Mouse (Mus musculus): ENCODE measurements around the gene Ssbp3. TPM values are rescaled to one million over a fixed set of nuclear protein-coding genes. Genes with fewer than 3 reads are reported as not detected.

The Ssbp3 gene
- polyA plus RNA-seq, 1 experiment from 2014 or later = 81.5 TPM

DNA sequence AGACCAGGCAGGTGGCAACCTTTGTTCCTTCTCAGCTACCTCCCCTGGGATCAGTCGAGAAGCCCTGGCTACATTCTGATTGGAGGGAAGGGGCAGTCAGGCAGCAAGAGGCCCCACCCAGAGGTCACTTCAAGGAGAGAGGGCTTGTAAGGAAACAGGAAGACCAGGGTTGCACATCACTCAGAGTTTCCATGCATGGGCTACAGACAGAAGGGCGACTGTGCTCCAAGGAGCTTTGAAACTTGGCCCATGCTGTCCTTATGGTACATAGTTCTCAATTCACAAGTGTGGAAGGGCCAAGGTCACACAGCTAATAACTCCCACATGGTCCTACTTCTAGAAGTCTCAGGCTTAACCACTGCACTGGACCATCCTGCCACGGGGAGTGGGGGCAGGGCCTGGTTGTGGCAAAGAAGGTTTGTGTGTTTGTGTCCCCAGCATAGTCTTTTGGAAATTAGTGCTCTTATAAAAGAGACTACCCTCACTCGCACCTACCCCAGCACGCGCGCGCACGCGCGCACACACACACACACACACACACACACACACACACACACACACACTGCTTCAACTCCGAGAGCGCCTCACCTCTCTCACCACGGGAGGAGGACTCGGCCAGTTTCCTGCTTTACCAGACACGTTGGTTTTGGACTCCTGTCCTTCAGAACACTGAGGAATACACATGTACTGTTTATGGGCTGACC is 184.1 kb downstream of the Ssbp3 start:
- Histone ChIP-seq H3K4me1 (ENCODE audit: control insufficient read depth, insufficient read depth, low read length) (no peaks in the 10 kb centered on the region), H3K4me3 (ENCODE audit: low read length) (no peak overlapping the region), H3K27me3 (ENCODE audit: control insufficient read depth, insufficient read depth, low read length) (no peaks in the 10 kb centered on the region), H3K9me3 (ENCODE audit: control insufficient read depth, low read length) (no peaks in the 10 kb centered on the region), H3K27ac (ENCODE audit: low read depth, low read length) (no peak overlapping the region), H3K36me3 (ENCODE audit: control insufficient read depth, insufficient read depth, low read length) (no peaks in the 10 kb centered on the region), H3K9ac (ENCODE audit: low read depth, low read length) (no peak overlapping the region), H3K4me2 (replicated peaks; ENCODE audit: low read depth, low read length) (no peak overlapping the region)
- 74% methylated on average over 15 of the region's 16 CpGs for WGBS
- no peak for ATAC-seq (ENCODE audit: low FRiP score, low TSS enrichment)

DNA sequence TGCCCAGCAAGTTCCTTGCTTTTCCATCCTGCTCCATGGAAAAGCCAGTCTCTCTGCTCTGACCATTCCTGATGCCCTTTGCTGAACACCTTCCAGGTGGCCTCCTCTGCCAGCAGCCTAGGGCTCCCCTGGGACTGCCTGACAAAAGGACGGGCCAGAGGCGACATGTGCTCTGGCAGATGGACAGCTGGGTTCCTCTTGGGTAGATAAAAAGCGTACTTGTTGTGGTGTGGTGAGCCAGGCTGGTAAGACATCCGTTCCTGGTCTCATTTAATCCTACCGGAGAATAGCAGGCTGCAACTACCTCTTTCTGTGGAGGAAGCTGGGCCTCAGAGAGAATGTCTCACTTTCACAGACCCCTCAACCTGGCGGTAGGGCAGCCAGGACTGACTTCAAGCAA is 185.5 kb downstream of the Ssbp3 start:
- no peaks in the 10 kb centered on the region for H3K36me3 ChIP-seq (ENCODE audit: control insufficient read depth, insufficient read depth, low read length)
- no peak overlapping the region for H3K4me2 ChIP-seq (replicated peaks; ENCODE audit: low read depth, low read length)
- no peaks in the 10 kb centered on the region for H3K4me1 ChIP-seq (ENCODE audit: control insufficient read depth, insufficient read depth, low read length)
- ATAC-seq (ENCODE audit: low FRiP score, low TSS enrichment) = no peak
- H3K9me3 ChIP-seq (ENCODE audit: control insufficient read depth, low read length) = no peaks in the 10 kb centered on the region
- H3K9ac ChIP-seq (ENCODE audit: low read depth, low read length) = no peak overlapping the region
- 57% methylated on average over 6 of the region's 6 CpGs for WGBS
- no peak overlapping the region for H3K27ac ChIP-seq (ENCODE audit: low read depth, low read length)
- no peak overlapping the region for H3K4me3 ChIP-seq (ENCODE audit: low read length)
- no peaks in the 10 kb centered on the region for H3K27me3 ChIP-seq (ENCODE audit: control insufficient read depth, insufficient read depth, low read length)

DNA sequence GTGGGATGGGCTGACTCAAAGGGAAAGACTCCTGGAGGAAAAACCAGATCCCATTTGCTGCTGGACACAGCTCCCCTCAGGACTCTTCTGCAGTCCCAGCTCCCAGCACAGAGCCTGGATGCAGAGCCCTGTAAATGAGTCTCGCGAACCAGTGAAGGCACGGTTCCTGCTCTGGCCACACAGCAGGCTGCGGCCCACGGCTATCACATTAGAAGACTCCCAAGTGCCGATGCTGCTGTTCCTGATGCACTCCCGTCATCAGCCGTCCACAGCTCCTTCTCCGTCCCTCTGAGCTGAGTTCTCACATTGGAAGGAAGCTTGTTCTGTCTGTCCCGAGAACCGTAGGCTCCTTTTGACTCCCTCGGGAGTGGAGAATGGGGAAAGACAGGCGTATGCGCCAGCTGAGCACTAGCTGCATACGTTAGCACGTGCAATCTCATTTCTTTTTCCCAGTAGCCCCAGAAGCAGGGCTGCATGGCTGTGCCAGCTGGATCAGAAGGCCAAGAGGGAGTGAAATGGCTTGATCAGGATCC is 186.4 kb downstream of the Ssbp3 start, which contains the start of gene Cdcp2:
Gene Cdcp2, plus strand, starts transcription at position 51 of the 533 bp plus-strand sequence.
- H3K27ac ChIP-seq (ENCODE audit: low read depth, low read length) = no peak within 1 kb of the TSS
- no peaks in the 10 kb centered on the region for H3K27me3 ChIP-seq (ENCODE audit: control insufficient read depth, insufficient read depth, low read length)
- WGBS = 67% methylated on average over 16 of the region's 16 CpGs
- no peak within 1 kb of the TSS for H3K9ac ChIP-seq (ENCODE audit: low read depth, low read length)
- H3K4me1 ChIP-seq (ENCODE audit: control insufficient read depth, insufficient read depth, low read length) = no peaks in the 10 kb centered on the region
- ATAC-seq (ENCODE audit: low FRiP score, low TSS enrichment) = no peak
- no peak within 1 kb of the TSS for H3K4me3 ChIP-seq (ENCODE audit: low read length)
- H3K4me2 ChIP-seq (replicated peaks; ENCODE audit: low read depth, low read length) = no peak within 1 kb of the TSS
- H3K9me3 ChIP-seq (ENCODE audit: control insufficient read depth, low read length) = no peaks in the 10 kb centered on the region
- no peaks in the 10 kb centered on the region for H3K36me3 ChIP-seq (ENCODE audit: control insufficient read depth, insufficient read depth, low read length)

DNA sequence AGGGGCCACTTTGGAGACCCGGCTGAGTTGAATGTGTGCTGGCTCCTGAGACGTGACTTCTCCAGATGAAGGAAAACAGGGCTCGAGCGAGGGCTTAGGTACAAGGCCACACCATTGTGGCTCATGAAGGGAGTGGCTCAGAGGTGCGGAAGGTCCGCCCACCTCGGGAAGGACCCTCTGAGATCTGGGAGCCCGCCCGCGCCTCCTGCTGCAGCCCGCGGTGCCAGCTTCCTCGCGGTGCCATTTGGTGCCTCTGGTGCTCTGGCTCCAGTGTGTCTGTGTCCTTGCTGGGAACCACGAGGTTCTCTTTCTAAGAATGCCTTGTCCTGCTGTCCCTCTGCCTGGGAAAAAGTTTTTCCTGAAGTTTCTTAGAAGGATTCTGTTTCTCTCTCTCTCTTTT is 187.4 kb downstream of the Ssbp3 start:
- WGBS = 24% methylated on average over 15 of the region's 15 CpGs
- H3K9me3 ChIP-seq (ENCODE audit: control insufficient read depth, low read length) = no peaks in the 10 kb centered on the region
- H3K4me1 ChIP-seq (ENCODE audit: control insufficient read depth, insufficient read depth, low read length) = no peaks in the 10 kb centered on the region
- H3K27me3 ChIP-seq (ENCODE audit: control insufficient read depth, insufficient read depth, low read length) = no peaks in the 10 kb centered on the region
- no peak overlapping the region; the same call in 1 of the 2 replicates for H3K4me2 ChIP-seq (replicated peaks; ENCODE audit: low read depth, low read length)
- ATAC-seq (ENCODE audit: low FRiP score, low TSS enrichment) = 0 out of 2 replicates have a peak, but pooled peaks have one; percentile 33
- no peak overlapping the region for H3K4me3 ChIP-seq (ENCODE audit: low read length)
- no peak overlapping the region for H3K9ac ChIP-seq (ENCODE audit: low read depth, low read length)
- H3K36me3 ChIP-seq (ENCODE audit: control insufficient read depth, insufficient read depth, low read length) = no peaks in the 10 kb centered on the region
- no peak overlapping the region for H3K27ac ChIP-seq (ENCODE audit: low read depth, low read length)

DNA sequence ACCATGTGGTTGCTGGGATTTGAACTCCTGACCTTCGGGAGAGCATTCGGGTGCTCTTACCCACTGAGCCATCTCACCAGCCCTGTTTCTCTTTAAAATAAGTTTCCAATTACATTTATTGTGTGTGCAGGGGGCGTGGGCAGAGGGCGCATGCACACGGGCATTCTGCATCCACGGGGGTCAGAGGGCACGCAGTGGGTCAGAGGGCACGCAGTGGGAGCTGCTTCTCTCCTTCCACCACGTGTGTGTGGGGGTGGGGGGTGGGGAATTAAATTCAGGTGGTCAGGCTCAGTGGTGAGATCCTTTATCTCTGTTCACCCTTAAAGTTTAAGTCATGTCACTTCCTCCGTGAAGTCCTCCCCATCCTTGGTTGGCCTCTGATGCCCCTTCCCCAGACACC is 187.9 kb downstream of the Ssbp3 start:
- Histone ChIP-seq H3K27ac (ENCODE audit: low read depth, low read length) (no peak overlapping the region), H3K4me2 (replicated peaks; ENCODE audit: low read depth, low read length) (no peak overlapping the region), H3K36me3 (ENCODE audit: control insufficient read depth, insufficient read depth, low read length) (no peaks in the 10 kb centered on the region), H3K27me3 (ENCODE audit: control insufficient read depth, insufficient read depth, low read length) (no peaks in the 10 kb centered on the region), H3K9me3 (ENCODE audit: control insufficient read depth, low read length) (no peaks in the 10 kb centered on the region), H3K4me1 (ENCODE audit: control insufficient read depth, insufficient read depth, low read length) (no peaks in the 10 kb centered on the region), H3K4me3 (ENCODE audit: low read length) (no peak overlapping the region), H3K9ac (ENCODE audit: low read depth, low read length) (no peak overlapping the region)
- no peak for ATAC-seq (ENCODE audit: low FRiP score, low TSS enrichment)
- WGBS = 59% methylated on average over 10 of the region's 10 CpGs

- 66% methylated on average over 17 of the region's 17 CpGs for WGBS
- ATAC-seq (ENCODE audit: low FRiP score, low TSS enrichment) = no peak
- Histone ChIP-seq H3K36me3 (ENCODE audit: control insufficient read depth, insufficient read depth, low read length) (no peaks in the 10 kb centered on the region), H3K9ac (ENCODE audit: low read depth, low read length) (no peak overlapping the region), H3K4me1 (ENCODE audit: control insufficient read depth, insufficient read depth, low read length) (no peaks in the 10 kb centered on the region), H3K27me3 (ENCODE audit: control insufficient read depth, insufficient read depth, low read length) (no peaks in the 10 kb centered on the region), H3K4me2 (replicated peaks; ENCODE audit: low read depth, low read length) (no peak overlapping the region), H3K4me3 (ENCODE audit: low read length) (no peak overlapping the region), H3K9me3 (ENCODE audit: control insufficient read depth, low read length) (no peaks in the 10 kb centered on the region), H3K27ac (ENCODE audit: low read depth, low read length) (no peak overlapping the region)
Measured at GRCm38 (mm10) chr4:107098791-107099525, 188.5 kb downstream of the Ssbp3 start.

Other genes starting within 250 kb of the Ssbp3 start
- 60.9 and 90.5 TPM in 2 replicates for gene Ttc4, start 231.8 kb upstream of the Ssbp3 start, polyA plus RNA-seq (2014; fragmentation: Nextera tagmentation; extraction: Ambion mirVana)
- 0.29 and 0.47 TPM in 2 replicates for gene Mroh7, start 179.8 kb upstream of the Ssbp3 start, polyA plus RNA-seq (2014; fragmentation: Nextera tagmentation; extraction: Ambion mirVana)
- 3.6 and 4.5 TPM in 2 replicates for gene Fam151a, start 176.8 kb upstream of the Ssbp3 start, polyA plus RNA-seq (2014; fragmentation: Nextera tagmentation; extraction: Ambion mirVana)
- gene Acot11, start 105.7 kb upstream of the Ssbp3 start, polyA plus RNA-seq (2014; fragmentation: Nextera tagmentation; extraction: Ambion mirVana) = 1.4 and 2.2 TPM in 2 replicates
- gene Mrpl37, start 156.2 kb downstream of the Ssbp3 start, polyA plus RNA-seq (2014; fragmentation: Nextera tagmentation; extraction: Ambion mirVana) = 108 and 125 TPM in 2 replicates
- 5.5 and 7.7 TPM in 2 replicates for gene Cyb5rl, start 156.3 kb downstream of the Ssbp3 start, polyA plus RNA-seq (2014; fragmentation: Nextera tagmentation; extraction: Ambion mirVana)
- gene Cdcp2, start 186.2 kb downstream of the Ssbp3 start, polyA plus RNA-seq (2014; fragmentation: Nextera tagmentation; extraction: Ambion mirVana) = 0.12 TPM in 1 of 2 replicates, not detected in the other